Mouse (Mus musculus): ENCODE measurements at regions not wholly inside any gene's neighbourhood (a gene's known extent, or its start where the extent isn't known, plus 50 kb on each side); places are given as distances from the start of the nearest gene placed in this dataset.

DNA sequence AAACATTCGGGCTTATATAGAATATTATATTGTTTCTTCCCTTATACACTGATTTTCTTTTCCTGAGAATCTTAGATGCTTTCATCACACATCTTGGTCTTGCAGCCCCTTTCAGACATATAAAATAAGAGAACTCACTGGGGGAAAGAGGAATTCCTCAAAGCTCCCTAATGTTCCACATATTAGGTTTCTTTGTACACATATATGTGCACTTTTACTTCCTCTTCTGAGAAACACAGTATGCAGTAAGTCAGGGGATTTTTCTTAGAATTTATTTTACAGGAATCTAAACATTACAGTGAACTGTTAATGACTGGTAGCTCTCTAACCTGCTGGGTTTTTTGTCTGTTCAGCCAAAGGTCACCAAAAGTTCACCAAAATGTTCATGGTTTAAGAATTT is 131.4 kb upstream of the Sema3a start:
- no peaks in the 10 kb centered on the region for H3K79me2 ChIP-seq (ENCODE audit: control insufficient read depth, insufficient read depth, low read length, poor library complexity)
- H3K27ac ChIP-seq (ENCODE audit: control insufficient read depth, low read depth, low read length), result no peak overlapping the region
- H3K4me1 ChIP-seq (ENCODE audit: control insufficient read depth in 1 of 2, insufficient read depth in 2 of 2, low read length in 2 of 2), result no peaks in the 10 kb centered on the region
- TF ChIP-seq MYB (IDR thresholded peaks at IDR 0.05; ENCODE audit: low read depth, low read length), result no peak
- TF ChIP-seq E2F4 (IDR thresholded peaks at IDR 0.05; ENCODE audit: borderline replicate concordance, low read depth, low read length), result no peak
- TF ChIP-seq POLR2AphosphoS2 (IDR thresholded peaks at IDR 0.05; ENCODE audit: low read length), result no peak
- TF ChIP-seq ETS1 (IDR thresholded peaks at IDR 0.05; ENCODE audit: low read depth, low read length), result no peak
- TF ChIP-seq ZC3H11A (IDR thresholded peaks at IDR 0.05; ENCODE audit: low read depth, low read length), result no peak
- TF ChIP-seq NRF1 (IDR thresholded peaks at IDR 0.05; ENCODE audit: insufficient read depth, low read depth, low read length, poor library complexity, severe bottlenecking), result no peak
- no peak for TF ChIP-seq KAT2A (conservative IDR thresholded peaks at IDR 0.05; ENCODE audit: low read depth, low read length)
- TF ChIP-seq GABPA (IDR thresholded peaks at IDR 0.05; ENCODE audit: low read depth, low read length), result no peak
- no peak for TF ChIP-seq UBTF (IDR thresholded peaks at IDR 0.05; ENCODE audit: borderline replicate concordance, insufficient read depth, low read depth, low read length)
- no peak for TF ChIP-seq TAL1 (IDR thresholded peaks at IDR 0.05; ENCODE audit: low read length)
- TF ChIP-seq POLR2AphosphoS5 (IDR thresholded peaks at IDR 0.05; ENCODE audit: borderline replicate concordance, low read depth, low read length), result no peak
- TF ChIP-seq EP300 (IDR thresholded peaks at IDR 0.05; ENCODE audit: low read depth in 1 of 2, low read length in 2 of 2), result no peak
- H3K27me3 ChIP-seq (ENCODE audit: control insufficient read depth in 1 of 2, insufficient read depth in 2 of 2, low read length in 2 of 2), result no peaks in the 10 kb centered on the region
- H3K9ac ChIP-seq (ENCODE audit: control insufficient read depth, low read depth, low read length, poor library complexity, severe bottlenecking), result no peak overlapping the region
- H3K36me3 ChIP-seq (ENCODE audit: control insufficient read depth in 1 of 2, insufficient read depth in 2 of 2, low read length in 2 of 2), result no peaks in the 10 kb centered on the region
- DNase-seq (ENCODE audit: low read depth, low spot score), result peak; percentile 12
- H3K4me3 ChIP-seq (ENCODE audit: control insufficient read depth in 1 of 2, insufficient read depth in 1 of 2, low read depth in 2 of 2, low read length in 2 of 2), result no peak overlapping the region
- no peaks in the 10 kb centered on the region for H3K9me3 ChIP-seq (replicated peaks; ENCODE audit: insufficient read depth, low read length)

DNA sequence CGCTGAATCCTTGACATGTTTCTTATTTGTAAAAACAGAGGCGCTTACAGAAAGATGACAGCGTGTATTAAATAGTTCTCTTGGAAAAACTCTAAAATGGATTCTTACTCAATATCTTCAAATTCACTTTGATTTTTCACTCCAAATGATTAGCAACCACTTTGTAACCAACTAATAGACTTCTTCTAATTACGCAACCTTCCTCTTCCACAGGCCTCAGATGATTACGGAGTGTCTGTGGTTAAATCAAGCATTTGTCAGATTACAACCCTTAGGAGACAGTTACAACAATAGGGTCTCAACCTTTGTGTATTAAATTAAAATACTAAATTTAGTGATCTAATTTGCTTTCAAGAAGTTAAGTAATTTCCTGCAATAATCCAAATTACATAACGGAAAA is 127.8 kb upstream of the Sema3a start:
- Histone ChIP-seq H3K27ac (ENCODE audit: control insufficient read depth, low read depth, low read length) (no peak overlapping the region), H3K4me1 (ENCODE audit: control insufficient read depth in 1 of 2, insufficient read depth in 2 of 2, low read length in 2 of 2) (no peaks in the 10 kb centered on the region), H3K79me2 (ENCODE audit: control insufficient read depth, insufficient read depth, low read length, poor library complexity) (no peaks in the 10 kb centered on the region), H3K36me3 (ENCODE audit: control insufficient read depth in 1 of 2, insufficient read depth in 2 of 2, low read length in 2 of 2) (no peaks in the 10 kb centered on the region), H3K9ac (ENCODE audit: control insufficient read depth, low read depth, low read length, poor library complexity, severe bottlenecking) (no peak overlapping the region), H3K27me3 (ENCODE audit: control insufficient read depth in 1 of 2, insufficient read depth in 2 of 2, low read length in 2 of 2) (no peaks in the 10 kb centered on the region), H3K4me3 (ENCODE audit: control insufficient read depth in 1 of 2, insufficient read depth in 1 of 2, low read depth in 2 of 2, low read length in 2 of 2) (no peak overlapping the region), H3K9me3 (replicated peaks; ENCODE audit: insufficient read depth, low read length) (no peaks in the 10 kb centered on the region)
- TF ChIP-seq HCFC1 (IDR thresholded peaks at IDR 0.05; ENCODE audit: low read depth, low read length) (no peak), MXI1 (IDR thresholded peaks at IDR 0.05; ENCODE audit: low read depth, low read length) (no peak), UBTF (IDR thresholded peaks at IDR 0.05; ENCODE audit: borderline replicate concordance, insufficient read depth, low read depth, low read length) (no peak), TAL1 (IDR thresholded peaks at IDR 0.05; ENCODE audit: low read length) (no peak), NELFE (IDR thresholded peaks at IDR 0.05; ENCODE audit: low read depth, low read length) (no peak)
- DNase-seq (ENCODE audit: low read depth, low spot score), result no peak

DNA sequence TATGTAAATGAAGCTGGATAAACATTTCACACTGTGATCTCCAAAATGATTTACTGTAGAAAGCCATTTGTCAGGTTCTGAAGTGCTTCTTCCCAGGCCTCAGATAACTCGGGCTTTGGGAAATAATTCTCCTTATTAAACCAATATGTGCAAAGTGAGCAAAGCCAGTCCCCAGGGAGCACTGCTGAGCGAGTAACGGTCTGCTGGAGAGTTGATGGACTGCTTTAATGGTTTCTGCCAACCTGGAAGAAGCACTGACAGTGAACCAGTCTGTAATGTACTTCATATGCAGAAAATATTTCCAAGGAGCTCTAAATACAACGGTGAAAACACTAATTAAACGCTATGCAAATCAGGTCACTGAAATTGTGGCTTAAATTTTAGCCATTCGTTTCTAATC is 118.1 kb upstream of the Sema3a start:
- no peaks in the 10 kb centered on the region for H3K4me1 ChIP-seq (ENCODE audit: control insufficient read depth in 1 of 2, insufficient read depth in 2 of 2, low read length in 2 of 2)
- TF ChIP-seq MXI1 (IDR thresholded peaks at IDR 0.05; ENCODE audit: low read depth, low read length), result no peak
- TF ChIP-seq KAT2A (conservative IDR thresholded peaks at IDR 0.05; ENCODE audit: low read depth, low read length), result no peak
- no peak for TF ChIP-seq POLR2AphosphoS5 (IDR thresholded peaks at IDR 0.05; ENCODE audit: borderline replicate concordance, low read depth, low read length)
- TF ChIP-seq ETS1 (IDR thresholded peaks at IDR 0.05; ENCODE audit: low read depth, low read length), result no peak
- TF ChIP-seq JUND (IDR thresholded peaks at IDR 0.05; ENCODE audit: low read depth, low read length), result no peak
- no peak overlapping the region for H3K27ac ChIP-seq (ENCODE audit: control insufficient read depth, low read depth, low read length)

More for the DNA sequence above, 118.1 kb upstream of the Sema3a start:
- no peaks in the 10 kb centered on the region for H3K9me3 ChIP-seq (replicated peaks; ENCODE audit: insufficient read depth, low read length)
- no peak for DNase-seq (ENCODE audit: low read depth, low spot score)
- no peaks in the 10 kb centered on the region for H3K27me3 ChIP-seq (ENCODE audit: control insufficient read depth in 1 of 2, insufficient read depth in 2 of 2, low read length in 2 of 2)
- no peaks in the 10 kb centered on the region for H3K79me2 ChIP-seq (ENCODE audit: control insufficient read depth, insufficient read depth, low read length, poor library complexity)
- no peak overlapping the region for H3K4me3 ChIP-seq (ENCODE audit: control insufficient read depth in 1 of 2, insufficient read depth in 1 of 2, low read depth in 2 of 2, low read length in 2 of 2)
- no peak overlapping the region for H3K9ac ChIP-seq (ENCODE audit: control insufficient read depth, low read depth, low read length, poor library complexity, severe bottlenecking)
- H3K36me3 ChIP-seq (ENCODE audit: control insufficient read depth in 1 of 2, insufficient read depth in 2 of 2, low read length in 2 of 2), result no peaks in the 10 kb centered on the region

Measured in MEL (cell line).